Mouse (Mus musculus) testis, postnatal 14 days (tissue): ENCODE results near the gene Kcnj9.

Experiments
- DNase-seq: peaks from one replicate; pipeline ENCODE4 v3.0.0; 2021; ENCODE audit warnings: low spot score

Gene Kcnj9

GRCm38 (mm10) chr1:172333512-172333911, 4.4 kb upstream of the Kcnj9 start:
- DNase-seq = no peak

DNA sequence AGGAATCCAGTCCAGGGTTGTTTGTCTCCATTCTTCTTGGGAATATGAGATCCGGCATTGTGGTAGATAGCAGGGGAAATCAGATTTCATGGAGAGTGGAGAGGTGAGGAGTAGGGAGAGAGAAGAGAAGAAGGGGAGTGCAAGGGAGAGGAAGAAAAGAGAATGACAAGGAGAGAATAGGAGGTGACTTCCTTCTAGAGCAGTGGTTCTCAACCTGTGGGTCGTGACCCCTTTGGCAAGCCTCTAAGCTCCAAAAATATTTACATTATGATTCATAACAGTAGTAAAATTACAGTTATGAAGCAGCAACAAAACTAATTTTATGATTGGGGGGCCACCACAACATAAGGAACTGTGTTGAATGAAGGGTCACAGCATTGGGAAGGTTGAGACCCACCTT, 3.8 kb upstream of the Kcnj9 start:
- no peak for DNase-seq

DNA sequence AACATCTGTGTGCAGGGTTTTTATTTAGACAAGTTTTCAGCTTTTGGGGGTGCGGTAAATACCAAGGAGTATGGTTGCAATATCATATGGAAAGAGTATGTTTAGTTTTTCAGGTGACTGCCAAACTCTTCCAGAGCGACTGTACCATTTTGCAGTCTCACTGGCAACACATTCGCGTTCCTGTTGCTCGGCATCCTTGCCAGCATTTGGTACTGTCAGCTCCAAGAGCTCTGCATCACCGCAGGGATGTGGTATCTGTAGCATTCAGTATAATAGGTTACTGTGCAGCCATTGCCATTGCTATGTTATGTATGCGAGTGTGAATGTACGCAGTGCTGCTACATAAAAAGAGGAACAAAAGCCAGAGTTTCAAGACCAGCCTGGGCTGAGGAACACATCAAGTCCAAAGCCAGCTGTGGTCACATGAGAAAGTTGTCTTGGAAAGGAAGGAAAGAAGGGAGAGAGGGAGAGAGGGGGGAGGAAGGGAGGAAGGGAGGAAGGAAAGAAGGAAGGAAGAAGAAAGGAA, 2.4 kb upstream of the Kcnj9 start:
- no peak for DNase-seq

- DNase-seq = no peak
These were observed 498 bp upstream of the Kcnj9 start for GRCm38 (mm10) chr1:172329616-172330015.

GRCm38 (mm10) chr1:172328461-172328860, 657 bp downstream of the Kcnj9 start:
- no peak for DNase-seq

- no peak for DNase-seq
These were observed 1.1 kb downstream of the Kcnj9 start for GRCm38 (mm10) chr1:172328041-172328440.

GRCm38 (mm10) chr1:172327206-172328001, 1.7 kb downstream of the Kcnj9 start:
- no peak for DNase-seq

DNA sequence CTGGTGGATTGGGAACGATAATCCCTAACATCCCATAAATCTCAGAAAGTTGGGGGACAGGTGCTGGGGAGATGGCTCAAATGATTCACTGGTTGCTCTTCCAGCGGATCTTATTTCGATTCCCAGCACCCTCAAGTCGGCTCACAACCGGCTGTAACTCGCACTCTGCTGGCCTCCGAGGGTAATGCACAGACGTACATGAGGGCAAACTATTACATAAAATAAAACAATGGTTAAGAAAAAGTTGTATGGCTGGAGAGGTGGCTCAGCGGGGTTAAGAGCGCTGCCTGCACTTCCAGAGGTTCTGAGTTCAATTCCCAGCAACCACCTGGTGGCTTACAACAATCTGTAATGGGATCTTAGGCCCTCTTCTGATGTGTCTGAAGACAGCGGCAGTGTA, 2.4 kb downstream of the Kcnj9 start:
- DNase-seq = no peak

- DNase-seq = peak; percentile 60
These were observed 3.2 kb downstream of the Kcnj9 start for GRCm38 (mm10) chr1:172325680-172326535.

DNA sequence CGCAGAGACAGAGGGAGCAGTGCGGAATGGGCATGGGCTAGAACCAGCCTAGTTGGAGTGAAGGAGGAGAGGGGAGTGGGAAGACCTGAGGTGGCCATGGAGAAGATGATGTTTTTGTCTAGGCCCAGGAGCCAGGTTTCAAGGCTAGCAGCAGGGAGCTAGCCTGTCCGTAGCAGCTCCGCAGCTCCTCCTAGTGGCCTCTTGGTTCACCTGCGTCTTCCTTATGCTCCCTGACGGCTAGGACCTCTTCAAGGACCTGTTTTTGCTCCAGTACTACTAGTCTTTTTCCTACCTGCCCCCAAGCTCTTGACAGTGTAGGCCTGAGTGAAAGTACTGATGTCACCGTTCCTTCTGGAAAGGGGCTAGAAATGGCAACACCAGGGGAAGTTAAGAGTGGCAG, 4.4 kb downstream of the Kcnj9 start:
- DNase-seq = peak; percentile 71

DNA sequence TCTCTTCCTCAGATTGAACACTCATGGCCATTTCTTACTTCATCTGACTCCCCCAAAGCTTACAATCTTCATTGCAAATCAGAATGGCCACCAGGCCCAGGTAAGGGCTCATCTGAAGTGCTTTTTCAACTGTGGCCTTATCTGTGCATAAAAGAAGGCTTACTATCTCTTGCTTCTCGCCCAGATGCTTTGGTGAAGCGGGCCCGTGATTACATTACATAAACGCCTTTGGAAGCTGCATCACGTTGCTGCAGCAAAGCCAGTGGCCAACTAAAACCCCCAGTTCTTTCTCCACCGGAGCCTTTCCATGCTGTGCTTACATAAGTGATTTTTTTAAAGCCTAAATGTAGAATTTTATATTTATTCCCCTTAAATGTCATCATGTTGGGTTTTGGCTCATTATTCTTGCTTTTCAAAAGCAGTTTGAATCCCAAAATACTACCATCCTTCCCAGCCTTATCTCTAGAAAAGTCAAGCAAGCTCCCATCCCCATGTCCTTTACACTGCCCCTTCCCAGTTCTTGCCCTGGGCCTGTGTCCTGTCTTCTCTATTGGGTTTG, 5.2 kb downstream of the Kcnj9 start:
- no peak for DNase-seq

DNA sequence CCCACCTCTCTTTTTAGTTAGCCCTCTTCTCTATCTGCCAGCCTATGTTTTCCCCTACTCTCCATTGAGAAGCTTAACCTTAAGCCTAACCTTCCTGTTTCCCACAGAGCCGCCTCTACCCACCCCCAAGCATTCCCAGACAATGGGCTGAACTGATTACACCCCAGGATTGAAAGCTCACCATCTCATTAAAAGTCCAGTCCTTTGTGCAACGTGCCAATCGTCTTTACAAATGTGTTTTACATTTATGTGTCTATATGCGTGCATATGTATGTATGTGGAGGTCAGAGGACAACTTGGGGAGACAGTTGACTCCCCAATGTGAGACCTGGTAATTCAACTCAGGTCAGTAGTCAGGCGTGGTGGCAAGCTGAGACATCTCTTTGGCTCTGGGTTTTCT, 5.8 kb downstream of the Kcnj9 start:
- DNase-seq = no peak

DNA sequence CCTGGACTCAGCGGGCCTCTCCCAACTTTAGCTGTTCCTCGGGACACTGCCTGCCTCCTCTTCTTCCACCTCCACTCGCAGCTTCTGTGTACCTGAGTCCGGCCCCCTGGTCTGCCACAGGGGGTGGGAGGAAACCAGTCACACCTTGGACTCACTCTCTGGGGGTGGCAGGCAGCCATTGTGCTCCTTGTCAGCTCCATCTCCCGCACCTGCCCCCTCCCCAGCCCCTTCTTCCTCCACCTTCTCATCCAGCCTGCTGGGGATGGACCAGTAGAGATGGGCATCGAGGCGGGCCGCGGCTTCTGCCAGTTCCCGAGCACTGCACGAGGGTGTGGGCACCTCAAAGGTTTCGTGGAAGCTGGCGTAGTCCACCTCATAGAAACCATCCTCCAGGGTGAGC, 6.4 kb downstream of the Kcnj9 start:
- DNase-seq = no peak

- DNase-seq = no peak
These were observed 9.2 kb downstream of the Kcnj9 start for GRCm38 (mm10) chr1:172319921-172320411.

DNA sequence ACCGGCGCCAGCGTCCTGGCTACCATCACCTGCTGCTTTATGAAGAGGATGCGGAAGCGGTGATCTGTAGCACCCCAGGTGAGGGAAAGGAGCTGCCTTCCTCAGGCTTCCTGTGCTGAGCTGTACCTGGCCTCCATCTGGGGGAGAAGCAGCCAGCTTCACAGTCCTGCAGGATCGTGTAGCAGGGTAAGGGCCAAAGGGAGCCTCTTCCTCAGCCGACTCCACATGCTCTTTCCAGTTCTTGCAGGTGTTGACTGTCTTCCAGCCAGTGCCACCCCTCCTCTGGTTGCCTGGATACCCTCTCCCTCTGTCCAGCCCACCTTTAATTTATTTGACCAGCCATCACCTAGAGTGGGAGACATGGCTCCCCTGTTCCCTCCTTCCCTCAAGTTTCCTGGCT, 9.8 kb downstream of the Kcnj9 start:
- DNase-seq = no peak

DNA sequence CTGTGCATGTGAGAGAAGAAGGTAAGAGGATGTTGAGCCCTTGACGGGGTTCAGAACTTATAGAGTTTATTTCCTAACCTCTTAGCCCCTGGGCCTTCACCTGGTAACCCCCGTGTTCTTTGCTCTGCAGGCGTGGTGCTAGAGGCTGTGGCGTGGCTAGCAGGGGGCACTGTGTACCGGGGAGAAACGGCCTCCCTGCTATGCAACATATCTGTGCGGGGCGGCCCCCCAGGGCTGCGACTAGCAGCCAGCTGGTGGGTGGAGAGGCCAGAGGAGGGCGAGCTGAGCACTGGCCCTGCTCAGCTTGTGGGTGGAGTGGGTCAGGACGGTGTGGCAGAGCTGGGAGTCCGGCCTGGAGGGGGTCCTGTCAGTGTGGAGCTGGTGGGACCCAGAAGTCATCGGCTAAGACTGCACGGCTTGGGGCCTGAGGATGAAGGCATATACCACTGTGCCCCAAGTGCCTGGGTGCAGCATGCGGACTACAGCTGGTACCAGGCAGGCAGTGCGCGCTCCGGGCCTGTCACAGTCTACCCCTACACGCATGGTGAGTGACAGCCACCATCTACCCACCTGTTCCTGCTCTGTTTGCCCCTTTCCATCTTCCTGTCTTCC, 10.6 kb downstream of the Kcnj9 start:
- DNase-seq = no peak

GRCm38 (mm10) chr1:172317946-172318345, 11.2 kb downstream of the Kcnj9 start:
- DNase-seq = no peak

DNA sequence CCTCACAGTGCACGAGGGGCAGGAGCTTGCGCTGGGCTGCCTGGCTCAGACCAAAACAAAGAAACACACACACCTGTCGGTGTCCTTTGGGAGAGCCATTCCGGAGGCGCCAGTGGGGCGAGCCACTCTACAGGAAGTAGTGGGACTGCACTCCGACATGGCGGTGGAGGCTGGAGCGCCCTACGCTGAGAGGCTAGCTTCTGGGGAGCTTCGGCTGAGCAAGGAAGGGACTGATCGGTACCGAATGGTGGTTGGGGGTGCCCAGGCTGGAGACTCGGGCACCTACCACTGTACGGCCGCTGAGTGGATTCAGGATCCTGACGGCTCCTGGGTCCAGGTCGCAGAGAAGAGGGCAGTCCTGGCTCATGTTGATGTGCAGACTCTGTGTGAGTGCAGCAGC, 11.7 kb downstream of the Kcnj9 start:
- no peak for DNase-seq

GRCm38 (mm10) chr1:172314911-172315310, 14.2 kb downstream of the Kcnj9 start:
- no peak for DNase-seq

DNA sequence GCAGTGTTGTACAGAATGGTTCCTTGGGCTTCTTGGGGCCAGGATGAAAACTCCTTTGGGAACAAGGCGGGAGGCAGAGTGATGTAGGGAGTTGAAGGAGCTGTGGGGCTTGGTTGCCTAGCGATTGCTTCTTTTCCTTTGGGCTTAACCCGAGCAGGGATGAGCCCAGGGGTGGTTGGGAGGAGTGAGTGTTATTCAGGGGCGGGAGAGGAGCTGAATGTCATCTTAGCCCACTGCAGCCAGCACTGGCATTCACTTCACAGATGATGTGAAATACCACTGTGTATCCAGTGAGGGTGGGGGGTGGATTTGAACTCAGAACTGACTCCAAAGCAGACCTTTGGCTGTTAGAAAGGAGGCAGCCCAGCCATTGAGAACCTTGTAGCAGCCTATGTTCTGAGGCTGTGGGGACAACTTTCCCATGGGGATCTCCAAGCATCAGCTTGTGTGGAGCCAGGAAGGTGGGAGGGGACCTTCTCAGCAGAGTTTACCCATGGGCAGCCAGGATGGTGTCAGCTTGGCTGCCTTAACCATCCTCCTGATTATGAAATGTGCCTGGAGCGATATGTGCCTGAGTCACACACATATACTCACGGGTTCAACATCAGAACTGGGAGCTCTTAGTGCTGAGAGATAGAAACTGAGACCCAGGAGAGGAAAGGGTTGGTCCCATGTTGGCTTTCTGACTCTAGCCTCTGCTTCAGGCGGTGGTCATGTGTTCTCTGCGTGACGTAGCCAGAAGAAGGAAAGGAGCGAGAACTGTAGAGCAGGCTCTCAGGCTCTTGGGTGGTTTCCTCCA, 15.3 kb downstream of the Kcnj9 start:
- DNase-seq = no peak
